Mouse (Mus musculus): ENCODE data around the gene Grhl1. TPM values are rescaled to one million over a fixed set of nuclear protein-coding genes. Genes with fewer than 3 reads are reported as not detected.
A peak's percentile ranks its signal among the peaks of the same experiment; 100 is the strongest.

The Grhl1 gene
- polyA plus RNA-seq, 1 experiment from 2014 or later = 0.23 TPM

- no peak for DNase-seq
- H3K4me2 ChIP-seq (ENCODE audit: low read depth, low read length) = no peak overlapping the region
- H3K27me3 ChIP-seq (ENCODE audit: insufficient read depth, low read length) = no peaks in the 10 kb centered on the region
- TF ChIP-seq EP300 (IDR thresholded peaks at IDR 0.05; ENCODE audit: low read depth) (no peak), CTCF (IDR thresholded peaks at IDR 0.05; ENCODE audit: low read depth) (no peak)
- WGBS (ENCODE audit: insufficient replicate concordance) = 79% methylated on average over 17 of the region's 17 CpGs
- H3K27ac ChIP-seq (ENCODE audit: low read depth) = no peak overlapping the region
- ATAC-seq = no peak
- H3K4me3 ChIP-seq (ENCODE audit: low read depth, low read length) = no peak overlapping the region
- H3K9me3 ChIP-seq (ENCODE audit: low read length) = no peaks in the 10 kb centered on the region
- no peaks in the 10 kb centered on the region for H3K4me1 ChIP-seq (ENCODE audit: insufficient read depth)
- H3K36me3 ChIP-seq (replicated peaks; ENCODE audit: insufficient read depth, low read length) = no peaks in the 10 kb centered on the region
- no peak overlapping the region for H3K9ac ChIP-seq (replicated peaks)
Measured at GRCm38 (mm10) chr12:24614452-24615075, 42.5 kb downstream of the Grhl1 start.

- H3K4me1 ChIP-seq (ENCODE audit: insufficient read depth) = no peaks in the 10 kb centered on the region
- TF ChIP-seq EP300 (IDR thresholded peaks at IDR 0.05; ENCODE audit: low read depth) (no peak), CTCF (IDR thresholded peaks at IDR 0.05; ENCODE audit: low read depth) (no peak)
- no peak overlapping the region for H3K4me3 ChIP-seq (ENCODE audit: low read depth, low read length)
- no peaks in the 10 kb centered on the region for H3K27me3 ChIP-seq (ENCODE audit: insufficient read depth, low read length)
- no peak overlapping the region for H3K27ac ChIP-seq (ENCODE audit: low read depth)
- no peak for DNase-seq
- H3K9ac ChIP-seq (replicated peaks) = no peak overlapping the region
- 59% methylated on average over 3 of the region's 3 CpGs for WGBS (ENCODE audit: insufficient replicate concordance)
- no peaks in the 10 kb centered on the region for H3K36me3 ChIP-seq (replicated peaks; ENCODE audit: insufficient read depth, low read length)
- ATAC-seq = no peak
- no peak overlapping the region for H3K4me2 ChIP-seq (ENCODE audit: low read depth, low read length)
- no peaks in the 10 kb centered on the region for H3K9me3 ChIP-seq (ENCODE audit: low read length)
Measured at GRCm38 (mm10) chr12:24615140-24615539, 43.1 kb downstream of the Grhl1 start.

GRCm38 (mm10) chr12:24619436-24619835 lies 47.4 kb downstream of the Grhl1 start:
- no peak for DNase-seq
- Histone ChIP-seq H3K9me3 (ENCODE audit: low read length) (no peaks in the 10 kb centered on the region), H3K4me2 (ENCODE audit: low read depth, low read length) (no peak overlapping the region), H3K9ac (replicated peaks) (no peak overlapping the region), H3K27ac (ENCODE audit: low read depth) (no peak overlapping the region), H3K4me3 (ENCODE audit: low read depth, low read length) (no peak overlapping the region), H3K27me3 (ENCODE audit: insufficient read depth, low read length) (no peaks in the 10 kb centered on the region), H3K4me1 (ENCODE audit: insufficient read depth) (no peaks in the 10 kb centered on the region), H3K36me3 (replicated peaks; ENCODE audit: insufficient read depth, low read length) (no peaks in the 10 kb centered on the region)
- ATAC-seq = no peak
- 67% methylated on average over 4 of the region's 4 CpGs for WGBS (ENCODE audit: insufficient replicate concordance)
- TF ChIP-seq EP300 (IDR thresholded peaks at IDR 0.05; ENCODE audit: low read depth) (no peak), CTCF (IDR thresholded peaks at IDR 0.05; ENCODE audit: low read depth) (no peak)

GRCm38 (mm10) chr12:24623486-24624251 lies 51.6 kb downstream of the Grhl1 start:
- 72% methylated on average over 12 of the region's 12 CpGs for WGBS (ENCODE audit: insufficient replicate concordance)
- DNase-seq = no peak
- Histone ChIP-seq H3K9me3 (ENCODE audit: low read length) (no peaks in the 10 kb centered on the region), H3K27ac (ENCODE audit: low read depth) (no peak overlapping the region), H3K4me2 (ENCODE audit: low read depth, low read length) (no peak overlapping the region), H3K4me1 (ENCODE audit: insufficient read depth) (peaks cover 9% of the 10 kb centered on the region; the same call in 1 of the 2 replicates), H3K36me3 (replicated peaks; ENCODE audit: insufficient read depth, low read length) (no peaks in the 10 kb centered on the region), H3K27me3 (ENCODE audit: insufficient read depth, low read length) (no peaks in the 10 kb centered on the region), H3K9ac (replicated peaks) (no peak overlapping the region), H3K4me3 (ENCODE audit: low read depth, low read length) (no peak overlapping the region)
- no peak for ATAC-seq
- TF ChIP-seq CTCF (IDR thresholded peaks at IDR 0.05; ENCODE audit: low read depth) (no peak), EP300 (IDR thresholded peaks at IDR 0.05; ENCODE audit: low read depth) (no peak)

- Histone ChIP-seq H3K9me3 (ENCODE audit: low read length) (no peaks in the 10 kb centered on the region), H3K9ac (replicated peaks) (no peak overlapping the region), H3K36me3 (replicated peaks; ENCODE audit: insufficient read depth, low read length) (no peaks in the 10 kb centered on the region), H3K27me3 (ENCODE audit: insufficient read depth, low read length) (no peaks in the 10 kb centered on the region), H3K4me1 (ENCODE audit: insufficient read depth) (peaks cover 9% of the 10 kb centered on the region; the same call in 1 of the 2 replicates), H3K4me3 (ENCODE audit: low read depth, low read length) (no peak overlapping the region), H3K4me2 (ENCODE audit: low read depth, low read length) (no peak overlapping the region), H3K27ac (ENCODE audit: low read depth) (0 out of 2 replicates have a peak overlapping the region, but pooled peaks have one; percentile 16)
- no peak for DNase-seq
- TF ChIP-seq CTCF (IDR thresholded peaks at IDR 0.05; ENCODE audit: low read depth) (no peak), EP300 (IDR thresholded peaks at IDR 0.05; ENCODE audit: low read depth) (no peak)
- no peak for ATAC-seq
- WGBS (ENCODE audit: insufficient replicate concordance) = 74% methylated on average over 5 of the region's 5 CpGs
Measured at GRCm38 (mm10) chr12:24626401-24626800, 54.3 kb downstream of the Grhl1 start.

- DNase-seq = peak; percentile 54
Measured at GRCm38 (mm10) chr12:24627215-24627614, 55.1 kb downstream of the Grhl1 start.

More at GRCm38 (mm10) chr12:24627215-24627614, 55.1 kb downstream of the Grhl1 start:
- Histone ChIP-seq H3K36me3 (replicated peaks; ENCODE audit: insufficient read depth, low read length) (no peaks in the 10 kb centered on the region), H3K27ac (ENCODE audit: low read depth) (peak overlapping the region; percentile 16; the same call in 1 of the 2 replicates), H3K9ac (replicated peaks) (no peak overlapping the region), H3K4me3 (ENCODE audit: low read depth, low read length) (no peak overlapping the region), H3K9me3 (ENCODE audit: low read length) (no peaks in the 10 kb centered on the region), H3K27me3 (ENCODE audit: insufficient read depth, low read length) (no peaks in the 10 kb centered on the region), H3K4me1 (ENCODE audit: insufficient read depth) (peaks cover 9% of the 10 kb centered on the region; the same call in 1 of the 2 replicates), H3K4me2 (ENCODE audit: low read depth, low read length) (no peak overlapping the region)
- 63% methylated on average over 3 of the region's 3 CpGs for WGBS (ENCODE audit: insufficient replicate concordance)
- peak; percentile 80 for ATAC-seq
- TF ChIP-seq CTCF (IDR thresholded peaks at IDR 0.05; ENCODE audit: low read depth) (no peak), EP300 (IDR thresholded peaks at IDR 0.05; ENCODE audit: low read depth) (no peak)
